Mouse (Mus musculus) layer of hippocampus, postnatal 10 days (tissue): ENCODE measurements around the gene Tsc1. TPM values are rescaled to one million over a fixed set of nuclear protein-coding genes. Genes with fewer than 3 reads are reported as not detected.
A peak's percentile ranks its signal among the peaks of the same experiment; 100 is the strongest.

Experiments used
- DNase-seq, 2 experiments: peaks; one replicate each; pipeline ENCODE4 v3.0.0; 2021; ENCODE audit warnings: low spot score in 2 of 2
- total RNA-seq, 2 experiments: library from RNA; stranded (reverse); gene quantifications; 2 replicates each; pipeline ENCODE4 v1.2.3; 2021

Tsc1 gene
- total RNA-seq, 2 experiments from 2014 or later, result 43.8 to 44.8 TPM

DNA sequence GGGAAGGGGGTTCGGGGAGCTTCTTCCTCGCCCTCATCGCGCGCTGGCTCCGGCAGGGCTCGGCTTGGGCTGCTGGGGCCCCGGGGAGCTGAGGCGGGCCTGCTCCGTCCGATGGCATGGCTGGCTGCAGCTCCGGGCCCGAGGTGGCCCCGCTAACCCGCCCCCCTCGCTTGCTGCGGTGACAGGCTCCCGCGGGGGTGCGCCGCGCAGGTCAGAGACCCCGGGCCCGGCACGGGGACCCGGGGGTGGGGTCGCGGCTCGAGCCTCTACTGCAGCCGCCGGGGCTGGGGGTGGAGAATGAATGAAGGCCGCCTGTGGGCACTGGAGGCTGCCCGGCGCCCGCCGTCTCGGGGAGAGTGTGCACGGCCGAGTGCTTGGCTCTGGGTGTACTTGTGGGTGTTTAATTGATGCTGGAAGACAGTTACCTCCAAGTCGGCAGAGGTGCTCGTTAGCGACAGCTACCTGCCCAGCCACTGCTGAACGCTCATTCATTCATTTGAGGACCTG lies 460 bp downstream of the Tsc1 start:
- no peak for DNase-seq

DNA sequence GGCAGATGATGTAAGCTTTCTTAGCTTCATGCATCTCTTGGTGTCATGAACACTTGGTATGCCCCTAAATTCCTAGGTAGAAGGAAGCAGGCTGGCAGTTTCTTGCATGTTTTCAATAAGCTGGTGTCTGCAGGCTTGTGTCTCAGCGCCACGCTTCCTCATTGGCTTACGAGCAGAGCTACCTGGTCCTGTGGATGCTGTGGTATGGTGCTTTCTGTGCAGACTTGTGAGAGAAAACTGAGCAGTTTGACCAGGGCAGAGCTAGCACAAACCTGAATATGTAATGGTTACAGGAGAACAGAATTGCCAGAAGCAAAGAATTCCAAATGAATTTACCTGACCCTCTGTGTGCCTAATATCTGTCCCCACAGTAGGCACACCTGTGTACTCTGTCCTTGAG lies 2.1 kb downstream of the Tsc1 start:
- DNase-seq, result no peak

DNA sequence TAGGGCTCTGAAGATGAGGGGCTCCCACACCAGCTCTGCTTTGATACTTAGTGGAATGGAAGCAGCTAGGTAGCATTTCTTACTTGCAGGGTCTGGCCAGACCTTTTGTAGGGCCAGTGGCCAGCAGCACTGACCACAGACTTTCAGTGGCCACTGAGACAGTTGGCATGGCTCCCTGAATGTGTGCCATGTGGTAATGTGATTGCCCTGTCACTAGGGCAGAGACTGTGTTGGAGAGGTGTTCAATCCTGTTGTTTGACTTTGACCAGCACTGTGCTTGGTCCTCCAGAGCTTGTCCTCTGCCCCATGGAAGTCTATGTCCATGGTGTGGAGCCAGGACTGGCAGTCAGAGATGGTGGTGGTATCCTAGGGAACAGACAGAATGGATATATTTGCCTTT lies 9.5 kb downstream of the Tsc1 start:
- DNase-seq, result no peak

DNA sequence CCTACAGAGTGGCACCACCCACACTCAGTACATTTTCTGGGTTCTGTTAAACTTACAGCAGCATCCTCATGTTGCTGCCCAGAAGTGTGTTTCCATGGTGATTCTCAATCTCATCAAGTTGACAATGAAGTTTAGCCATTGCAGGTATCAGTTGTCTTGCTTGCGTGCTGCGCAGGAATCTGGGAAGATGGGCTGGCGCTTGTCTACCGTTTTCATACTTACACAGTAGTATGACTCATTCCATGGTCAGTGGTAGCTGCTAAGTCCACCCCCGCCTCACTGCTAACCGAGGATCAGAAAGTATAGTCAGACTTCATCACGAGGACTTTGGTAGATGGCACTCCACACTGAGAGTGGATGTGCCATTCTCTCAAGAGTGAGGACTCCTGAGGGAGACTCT lies 12.3 kb downstream of the Tsc1 start:
- DNase-seq, result no peak

DNA sequence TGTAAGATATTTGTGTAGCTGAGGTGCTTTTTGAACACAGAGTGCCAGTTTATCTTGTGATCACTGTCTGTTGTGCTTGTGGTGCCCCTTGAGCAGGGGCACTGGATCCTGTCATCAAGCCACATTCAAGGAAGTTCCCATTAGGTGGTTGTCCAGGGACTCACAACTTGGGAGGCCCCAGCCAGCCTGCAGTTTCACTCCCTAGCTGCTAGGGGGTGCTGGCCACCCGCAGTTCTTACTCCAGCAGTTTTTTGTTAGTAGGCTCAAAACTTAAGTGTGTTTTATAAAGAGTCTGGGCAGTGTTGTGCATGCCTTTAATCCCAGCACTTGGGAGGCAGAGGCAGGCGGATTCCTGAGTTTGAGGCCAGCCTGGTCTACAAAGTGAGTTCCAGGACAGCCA lies 13.3 kb downstream of the Tsc1 start:
- no peak for DNase-seq

DNA sequence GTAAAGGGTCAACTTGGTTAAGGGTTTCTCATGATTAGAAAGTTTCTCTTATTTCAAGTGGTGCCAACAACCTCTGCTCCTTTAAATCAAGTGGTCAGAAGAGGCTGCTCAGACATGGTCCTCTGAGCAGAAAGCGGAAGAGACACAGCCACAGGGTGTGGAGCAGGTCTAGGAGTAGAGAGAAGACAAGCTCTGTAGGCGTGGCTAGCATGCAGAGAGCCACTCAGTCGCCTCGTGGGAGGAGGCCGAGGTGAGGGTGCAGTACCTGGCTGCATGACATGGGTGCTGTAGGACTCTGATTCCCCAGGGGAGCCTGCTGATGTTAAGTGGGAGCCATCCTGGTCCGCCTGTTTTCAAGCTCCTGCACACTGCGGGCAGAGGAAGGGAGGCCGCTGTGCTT lies 15.2 kb downstream of the Tsc1 start:
- DNase-seq, result no peak

DNA sequence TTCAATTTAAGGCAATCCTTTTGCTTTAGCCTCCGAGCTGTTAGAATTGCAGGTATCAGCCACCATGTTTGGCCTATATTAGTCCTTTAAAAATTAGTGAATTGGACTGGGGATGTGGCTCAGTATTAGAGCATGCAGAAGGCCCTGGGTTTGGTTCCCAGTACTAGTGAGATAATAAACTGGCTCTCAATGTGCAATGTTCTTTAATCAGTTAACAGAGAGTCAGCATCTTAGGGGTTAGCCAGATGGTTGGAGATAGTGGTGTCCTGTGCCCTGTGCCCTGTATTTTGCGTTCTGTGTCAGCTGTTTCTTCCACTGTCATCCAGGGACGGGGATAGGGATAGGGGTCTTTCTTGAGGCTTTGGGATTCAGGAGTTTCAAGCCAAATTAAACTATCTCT lies 21.9 kb downstream of the Tsc1 start:
- no peak for DNase-seq

DNA sequence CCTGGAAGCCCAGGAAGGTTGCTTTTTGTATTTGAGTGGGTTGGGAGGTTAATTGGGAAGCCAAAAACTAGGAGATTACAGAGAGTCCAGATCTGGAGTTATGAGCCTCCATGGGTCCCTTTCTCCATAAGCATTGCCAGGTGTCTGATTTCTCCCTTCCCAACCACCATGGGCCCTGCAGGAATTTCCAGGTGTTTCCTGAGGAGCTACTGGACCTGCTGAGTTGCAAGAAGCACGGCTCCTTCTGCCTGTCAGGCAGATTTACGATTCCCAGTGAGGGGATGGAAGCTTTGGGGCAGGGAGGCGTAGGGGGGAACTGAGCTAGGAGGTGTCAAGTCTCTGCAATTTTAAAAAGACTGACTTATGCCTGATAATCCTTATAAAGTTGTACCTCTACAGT lies 24.8 kb downstream of the Tsc1 start:
- DNase-seq, result no peak

DNA sequence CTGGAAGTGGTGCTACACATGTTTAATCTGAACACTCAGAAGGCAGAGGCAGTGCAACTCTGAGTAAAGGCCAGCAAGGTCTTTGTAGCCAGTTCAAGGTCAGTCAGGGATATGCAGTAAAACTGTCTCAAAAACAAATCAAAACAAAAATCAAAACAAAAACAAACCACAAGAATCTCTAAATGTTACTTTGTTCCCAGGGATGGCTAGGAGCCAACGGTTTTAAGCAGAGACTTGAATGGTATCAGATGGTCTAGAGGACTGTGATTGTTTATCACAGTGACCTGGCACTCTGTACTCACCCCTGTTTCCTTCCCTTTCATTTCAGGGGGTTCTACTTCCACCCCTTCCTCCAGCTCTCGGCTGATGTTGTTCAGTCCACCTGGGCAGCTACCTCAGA lies 30.4 kb downstream of the Tsc1 start:
- DNase-seq, result no peak

DNA sequence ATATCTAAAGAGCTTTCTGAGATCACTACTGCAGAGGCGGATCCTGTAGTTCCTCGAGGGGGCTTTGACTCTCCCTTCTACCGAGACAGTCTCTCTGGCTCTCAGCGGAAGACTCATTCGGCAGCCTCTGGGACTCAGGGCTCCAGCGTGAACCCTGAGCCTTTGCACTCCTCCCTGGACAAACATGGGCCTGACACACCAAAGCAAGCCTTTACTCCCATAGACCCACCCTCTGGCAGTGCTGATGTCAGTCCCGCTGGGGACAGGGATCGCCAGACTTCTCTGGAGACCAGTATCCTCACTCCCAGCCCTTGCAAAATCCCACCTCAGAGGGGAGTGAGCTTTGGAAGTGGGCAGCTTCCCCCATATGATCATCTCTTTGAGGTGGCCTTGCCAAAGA lies 35.0 kb downstream of the Tsc1 start:
- DNase-seq, result no peak

DNA sequence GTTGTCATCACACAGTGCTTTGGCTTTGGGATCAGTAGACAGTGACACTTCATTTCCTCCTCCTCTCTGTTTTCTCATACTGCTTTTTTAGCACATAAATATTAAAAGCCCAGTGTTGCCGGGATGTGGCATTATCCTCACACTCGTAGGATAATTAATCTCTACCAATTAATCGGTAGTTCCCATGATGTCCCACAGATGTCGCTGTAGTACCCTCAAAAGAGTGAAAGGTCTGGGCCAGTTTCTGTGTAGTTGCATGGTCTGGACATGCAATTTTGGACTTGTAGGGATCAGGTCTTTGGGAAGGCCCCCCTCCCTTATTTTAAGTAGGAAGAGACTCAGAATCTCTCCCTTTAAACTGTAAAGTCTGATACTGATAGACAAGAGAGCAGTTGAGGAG lies 39.7 kb downstream of the Tsc1 start:
- DNase-seq, result peak; percentile 50 to 59

DNA sequence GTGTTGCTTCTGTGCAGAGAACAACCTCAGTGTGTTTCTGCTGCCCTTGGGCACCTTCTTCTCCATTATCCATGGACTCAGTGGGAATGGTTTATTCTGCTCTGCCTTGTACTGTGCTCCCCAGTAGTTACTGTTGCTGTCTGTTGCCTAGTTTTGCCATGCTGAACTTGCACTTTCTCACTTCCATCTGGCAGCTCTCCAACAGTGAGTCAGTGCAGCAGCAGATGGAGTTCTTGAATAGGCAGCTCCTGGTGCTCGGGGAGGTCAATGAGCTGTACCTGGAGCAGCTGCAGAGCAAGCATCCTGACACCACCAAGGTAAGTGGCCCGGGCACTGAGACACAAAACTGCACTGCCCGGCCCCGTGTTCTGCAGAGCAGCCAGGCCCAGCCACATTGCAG lies 40.7 kb downstream of the Tsc1 start:
- DNase-seq, result no peak

DNA sequence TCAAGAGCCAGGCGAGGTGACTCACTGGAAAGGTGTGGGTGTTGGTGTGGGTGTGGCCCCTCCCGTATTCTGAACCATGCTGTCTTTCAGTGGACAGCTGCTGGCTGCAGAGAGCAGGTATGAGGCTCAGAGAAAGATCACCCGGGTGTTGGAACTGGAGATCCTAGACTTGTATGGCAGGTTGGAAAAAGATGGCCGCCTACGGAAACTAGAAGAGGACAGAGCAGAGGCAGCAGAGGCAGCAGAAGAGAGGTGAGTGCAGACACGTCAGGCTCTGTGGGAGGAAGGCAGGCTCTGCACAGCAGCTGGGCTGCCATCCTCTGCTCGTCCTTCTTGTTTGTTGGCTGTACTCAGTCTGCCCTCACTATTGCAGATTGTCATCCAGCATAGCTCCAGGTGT lies 44.9 kb downstream of the Tsc1 start:
- no peak for DNase-seq

DNA sequence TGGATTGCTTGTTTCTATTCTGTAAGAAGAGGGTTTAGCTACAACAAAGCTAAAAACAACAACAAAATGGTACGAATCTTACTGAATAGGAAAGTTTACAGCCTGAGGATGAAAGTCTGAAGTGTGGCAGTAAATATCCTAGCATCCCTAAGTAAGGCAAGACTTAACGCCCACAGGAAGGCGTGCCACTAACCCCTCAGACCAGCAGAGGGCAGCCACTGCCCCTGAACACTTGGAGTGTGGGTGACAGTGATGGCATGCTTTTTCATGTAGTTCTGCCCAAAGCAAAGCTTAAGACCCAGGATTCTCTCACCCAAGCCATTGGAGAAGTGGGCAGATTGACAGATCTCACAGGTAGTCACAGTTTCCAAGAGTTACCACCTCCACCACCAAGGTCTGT lies 47.4 kb downstream of the Tsc1 start:
- peak; percentile 42 to 46 for DNase-seq

DNA sequence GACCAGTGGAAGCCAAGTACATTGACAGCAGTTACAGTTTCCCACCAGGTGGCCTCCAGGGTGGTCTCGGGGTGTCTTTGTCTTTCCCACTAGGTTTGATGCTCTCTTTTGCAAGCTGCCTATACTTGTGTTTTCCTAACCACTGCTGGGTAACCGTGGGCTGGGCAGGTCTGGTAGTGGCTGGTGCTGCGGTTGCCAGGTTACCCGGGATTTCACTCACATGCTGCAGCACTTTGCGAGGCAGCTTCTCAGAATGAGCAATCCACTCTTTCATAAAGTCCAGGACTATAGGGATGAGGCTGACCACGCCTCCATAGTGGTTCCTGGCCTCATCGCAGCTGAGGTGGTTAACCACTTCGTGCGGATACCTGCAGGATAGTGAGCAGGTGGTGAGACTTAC lies 51.7 kb downstream of the Tsc1 start:
- no peak for DNase-seq

DNA sequence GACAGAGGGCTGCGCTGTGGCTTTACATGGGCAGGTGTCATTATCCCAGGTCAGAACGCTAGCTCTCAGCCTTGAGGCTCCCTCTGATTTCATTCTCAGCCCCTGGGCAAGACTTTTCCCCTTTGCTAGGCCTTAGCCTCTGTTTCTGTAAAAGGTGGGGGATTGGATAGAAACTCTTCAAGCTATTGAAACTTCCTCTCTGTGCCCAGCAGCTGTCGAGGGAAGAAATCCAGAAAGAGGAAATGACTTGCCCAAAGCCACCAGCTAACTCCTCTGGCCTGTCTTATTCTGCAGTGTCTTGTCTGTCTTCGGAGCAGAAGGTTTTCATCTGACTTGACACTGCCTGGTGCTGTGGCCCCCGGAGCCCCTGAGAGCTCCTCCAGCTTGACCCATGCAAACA lies 57.5 kb downstream of the Tsc1 start:
- no peak for DNase-seq

DNA sequence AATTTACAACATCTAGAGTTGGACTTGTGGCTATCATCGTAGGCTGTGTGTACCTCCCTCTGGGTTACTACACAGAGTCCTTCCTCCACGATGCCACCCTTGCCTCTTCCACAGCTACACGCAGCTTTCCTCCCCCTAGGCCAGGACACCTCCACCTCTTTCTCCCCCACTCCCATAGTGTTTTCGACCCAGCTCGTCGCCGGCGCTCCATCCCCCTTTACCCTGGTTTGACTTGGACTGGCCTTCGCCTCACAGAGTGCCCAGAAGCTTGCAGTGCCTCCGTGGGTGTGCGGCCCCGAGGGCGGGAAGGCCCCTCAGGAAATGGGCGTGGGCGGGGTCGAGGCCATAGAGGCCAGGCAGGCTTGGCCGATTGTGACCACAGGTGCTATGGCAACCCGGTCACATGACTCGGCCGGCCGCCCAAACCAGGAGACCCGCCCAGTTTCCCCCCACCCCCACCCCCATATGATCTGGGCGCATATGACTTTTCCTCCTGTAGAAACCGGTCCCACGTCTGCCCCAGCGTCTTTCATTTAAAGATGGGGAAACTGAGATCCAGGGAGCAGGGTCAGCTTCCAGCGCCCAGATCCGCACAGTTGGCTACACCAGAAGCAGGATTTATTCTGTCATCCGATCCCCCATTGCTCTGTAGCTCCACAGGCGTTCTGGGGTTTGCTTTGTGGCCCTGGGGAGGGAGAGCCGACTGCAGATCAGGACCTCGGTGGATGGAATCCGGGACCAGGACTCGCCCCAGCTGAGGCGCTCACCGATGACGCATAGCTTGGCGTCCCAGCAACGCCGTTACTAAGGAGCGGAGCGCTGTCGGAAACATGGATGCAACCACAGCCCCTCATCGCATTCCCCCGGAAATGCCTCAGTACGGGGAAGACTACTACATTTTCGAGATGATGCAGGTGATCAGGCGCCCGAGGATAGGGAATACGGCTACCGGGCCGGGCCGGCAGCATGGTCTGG lies 58.6 kb downstream of the Tsc1 start, which contains the start of the genes Spaca9 and Ak8:
Spaca9 (minus strand) TSS at position 367 of the 975 bp plus-strand sequence.
Ak8 (plus strand) TSS at position 804 of the 975 bp plus-strand sequence.
- DNase-seq, result peak; percentile 83 to 86

DNA sequence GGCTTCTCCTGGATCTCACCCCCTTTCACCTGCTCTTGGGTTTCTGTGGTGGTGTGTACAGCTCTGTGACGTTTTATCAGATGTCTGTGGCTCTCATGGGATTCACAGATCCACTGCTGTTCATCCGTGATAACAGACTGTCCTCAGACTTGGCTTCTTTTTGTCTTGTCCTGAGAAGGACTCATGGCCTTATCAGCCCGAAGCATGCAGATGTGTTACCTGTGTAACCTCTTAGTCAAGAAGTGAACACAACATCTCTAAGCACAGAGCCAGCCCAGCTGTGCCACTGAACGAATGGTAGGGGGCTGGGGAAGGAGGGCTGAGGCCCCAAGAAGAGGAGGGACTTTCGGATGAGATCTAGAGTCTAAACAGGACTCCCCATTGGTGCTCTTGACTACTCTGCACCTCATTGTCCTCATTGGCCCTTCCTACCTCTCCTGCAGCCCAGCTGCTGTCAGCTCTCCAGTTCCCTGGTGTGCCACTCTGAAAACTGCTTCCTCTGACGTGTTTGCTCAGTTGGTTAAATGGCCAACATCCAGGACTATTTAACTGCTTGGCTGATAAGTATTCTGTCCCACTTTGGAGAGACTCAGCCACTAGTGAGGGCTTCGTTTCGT lies 60.7 kb downstream of the Tsc1 start:
- no peak for DNase-seq

DNA sequence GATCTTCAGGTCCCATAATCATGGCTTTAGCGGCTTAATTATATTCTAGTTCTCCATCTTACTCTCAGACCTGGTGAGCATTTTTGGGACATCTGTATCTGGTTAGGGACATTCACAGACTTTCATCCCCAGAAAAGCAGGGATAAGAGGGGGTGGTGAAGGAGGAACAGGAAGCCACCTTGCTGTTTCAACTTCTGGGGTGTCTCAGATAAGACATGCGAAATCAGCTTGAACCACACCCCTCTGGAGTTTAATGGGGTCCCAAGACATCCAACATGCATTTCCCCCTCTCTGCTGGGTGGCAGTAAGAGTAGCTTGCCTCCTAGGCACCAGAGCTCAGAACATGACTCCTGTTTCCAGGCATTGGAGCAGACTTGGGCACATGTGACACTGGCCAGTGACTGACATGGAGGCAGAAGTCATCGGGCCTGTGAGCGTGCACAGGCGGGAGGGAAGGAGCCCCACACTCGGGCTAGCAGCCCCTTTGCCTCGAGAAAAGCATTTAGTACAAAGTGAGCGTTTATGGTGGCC lies 65.1 kb downstream of the Tsc1 start:
- no peak for DNase-seq

DNA sequence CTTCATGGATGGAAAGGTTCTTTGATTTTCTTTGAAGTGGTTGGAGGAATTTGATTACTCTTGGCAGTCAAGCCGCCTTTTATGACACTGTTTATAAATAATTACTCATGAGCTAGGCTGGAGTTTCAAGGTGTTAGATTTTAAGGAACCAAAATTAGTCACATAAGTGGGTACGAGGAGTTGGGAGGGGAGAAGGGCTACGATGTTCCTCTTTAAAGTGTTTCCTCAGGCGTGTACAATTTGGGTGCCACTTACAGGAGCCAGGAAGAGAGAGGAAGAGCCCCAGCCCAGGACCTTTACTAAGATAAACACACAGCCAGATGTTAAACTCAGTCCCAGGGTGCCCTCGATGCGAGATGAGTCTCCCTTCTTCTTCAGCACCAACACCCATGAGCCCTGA lies 65.8 kb downstream of the Tsc1 start:
- DNase-seq, result no peak

DNA sequence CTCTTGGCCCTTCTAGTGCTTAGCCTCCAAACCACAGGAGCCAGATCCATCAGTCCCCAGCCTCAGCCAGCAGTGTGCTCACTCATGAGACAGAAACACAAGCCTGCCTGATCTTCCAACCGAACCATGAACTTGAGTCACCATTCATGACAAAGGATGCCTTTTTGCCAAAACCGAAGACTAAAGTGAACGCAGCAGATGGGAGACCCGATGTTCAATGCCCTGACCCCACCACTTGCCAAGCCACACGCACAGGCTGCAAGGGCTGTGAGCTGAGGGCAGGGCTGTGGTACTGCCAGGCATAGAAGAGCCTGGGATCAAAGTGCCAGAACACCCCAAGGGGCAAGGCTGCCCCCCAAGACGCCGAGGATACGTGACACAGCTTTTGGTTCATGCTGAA lies 72.0 kb downstream of the Tsc1 start:
- DNase-seq, result no peak

DNA sequence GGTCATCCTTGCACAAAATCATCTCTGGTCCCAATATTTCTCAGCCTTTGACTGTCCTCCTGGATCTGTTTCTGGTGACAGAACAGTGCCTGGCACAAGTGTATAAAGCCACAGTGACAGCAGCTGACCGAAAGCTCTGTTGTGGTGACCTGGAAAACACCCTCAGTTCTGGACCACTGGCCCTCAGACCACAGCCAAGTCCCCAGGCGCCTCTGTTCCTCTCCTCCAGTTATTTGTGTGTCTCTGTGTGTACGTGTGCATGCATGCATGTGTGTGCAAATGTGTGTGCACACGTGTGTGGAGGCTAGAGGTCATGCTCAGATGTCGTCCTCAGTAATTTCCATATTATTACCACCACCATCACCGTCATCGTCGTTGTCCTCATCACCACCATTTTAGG lies 81.4 kb downstream of the Tsc1 start:
- DNase-seq, result no peak
